Mouse (Mus musculus): Measurements from ENCODE around the gene Crtc1. TPM values are rescaled to one million over a fixed set of nuclear protein-coding genes. Genes with fewer than 3 reads are reported as not detected.

Crtc1 gene
- total and polyA plus RNA-seq, 3 experiments: 3.3 to 18.0 TPM; not detected in 1

DNA sequence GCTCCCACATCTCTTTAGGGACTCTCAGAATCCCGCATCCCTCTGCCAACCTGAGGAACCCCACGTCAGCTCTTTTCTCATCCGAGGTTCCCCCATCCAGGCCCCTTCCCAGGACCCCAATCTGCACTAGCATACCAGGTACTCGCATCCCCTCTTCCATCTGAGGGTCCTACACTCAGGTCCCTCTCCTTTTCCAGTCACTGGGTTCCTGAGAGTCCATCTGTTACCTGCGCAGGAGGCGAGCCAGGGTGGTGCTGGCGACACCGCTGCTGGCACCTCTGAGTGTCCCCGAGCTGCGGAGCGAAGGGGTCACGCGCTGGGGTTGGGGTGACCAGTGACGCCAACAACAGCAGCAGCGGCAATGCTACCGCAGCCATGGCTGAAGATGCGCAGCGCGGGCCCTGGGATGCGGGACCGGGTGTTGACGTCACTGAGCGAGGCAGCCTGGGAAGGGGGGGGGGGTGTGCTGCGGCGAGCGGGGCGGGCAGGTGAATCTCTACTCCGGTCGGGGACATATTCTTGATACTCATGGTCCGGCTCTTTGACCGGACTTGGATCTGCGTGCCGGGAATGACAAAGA lies 47.7 kb upstream of the Crtc1 start, which contains the start of gene Tmem59l:
TSS of gene Tmem59l (minus strand) at position 418 of the 580 bp plus-strand sequence.
- no peaks in the 10 kb centered on the region for H3K4me1 ChIP-seq (ENCODE audit: control insufficient read depth in 1 of 2, insufficient read depth in 2 of 2, low read length in 2 of 2)

DNA sequence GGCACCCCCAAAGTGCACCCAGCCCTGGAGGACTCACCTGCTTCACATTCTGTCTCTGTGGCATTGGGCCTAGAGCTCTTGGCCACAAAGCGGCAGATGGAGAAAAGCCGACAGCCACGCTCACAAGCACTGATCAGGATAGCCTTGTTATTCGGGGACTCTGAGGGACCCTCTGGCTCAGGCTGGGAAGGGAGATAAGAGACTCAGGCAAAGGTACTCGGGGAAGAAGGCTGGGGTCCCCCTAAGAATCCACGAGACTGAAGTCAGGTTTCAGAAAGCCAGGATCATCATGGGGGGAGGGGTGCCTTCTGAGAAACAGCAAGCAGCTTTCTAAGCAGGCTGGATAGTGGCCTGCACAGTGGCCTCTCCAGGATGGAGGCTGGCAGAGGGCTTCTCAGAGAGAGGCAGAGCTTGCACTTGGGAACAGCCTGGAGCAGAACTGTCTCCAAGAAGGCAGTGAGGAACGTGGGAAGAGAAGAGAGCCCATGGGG lies 46.9 kb upstream of the Crtc1 start:
- H3K9me3 ChIP-seq (replicated peaks; ENCODE audit: insufficient read depth, low read length): no peaks in the 10 kb centered on the region
- H3K9ac ChIP-seq (ENCODE audit: control insufficient read depth, low read depth, low read length, poor library complexity, severe bottlenecking): no peak overlapping the region
- H3K27ac ChIP-seq (ENCODE audit: control insufficient read depth, low read depth, low read length): no peak overlapping the region
- H3K79me2 ChIP-seq (ENCODE audit: control insufficient read depth, insufficient read depth, low read length, poor library complexity): no peaks in the 10 kb centered on the region
- no peak overlapping the region for H3K4me3 ChIP-seq (ENCODE audit: control insufficient read depth in 1 of 2, insufficient read depth in 1 of 2, low read depth in 2 of 2, low read length in 2 of 2)
- H3K27me3 ChIP-seq (ENCODE audit: control insufficient read depth in 1 of 2, insufficient read depth in 2 of 2, low read length in 2 of 2): peaks cover 2 to 5% of the 10 kb centered on the region in 2 experiments; a peak in 2 of 4 replicates
- no peaks in the 10 kb centered on the region for H3K4me1 ChIP-seq (ENCODE audit: control insufficient read depth in 1 of 2, insufficient read depth in 2 of 2, low read length in 2 of 2)
- TF ChIP-seq UBTF (IDR thresholded peaks at IDR 0.05; ENCODE audit: borderline replicate concordance, insufficient read depth, low read depth, low read length) (no peak), GATA1 (IDR thresholded peaks at IDR 0.05; ENCODE audit: low read depth, low read length) (no peak), TCF12 (IDR thresholded peaks at IDR 0.05; ENCODE audit: low read depth, low read length) (no peak), SIN3A (IDR thresholded peaks at IDR 0.05; ENCODE audit: low read length) (no peak), CHD1 (IDR thresholded peaks at IDR 0.05; ENCODE audit: low read depth, low read length) (no peak), SMC3 (IDR thresholded peaks at IDR 0.05; ENCODE audit: low read depth, low read length) (no peak)
- no peak for DNase-seq (ENCODE audit: low read depth, low spot score)
- no peaks in the 10 kb centered on the region for H3K36me3 ChIP-seq (ENCODE audit: control insufficient read depth in 1 of 2, insufficient read depth in 2 of 2, low read length in 2 of 2)

More for the DNA sequence above, 47.7 kb upstream of the Crtc1 start, which contains the start of gene Tmem59l:
- no peaks in the 10 kb centered on the region for H3K36me3 ChIP-seq (ENCODE audit: control insufficient read depth in 1 of 2, insufficient read depth in 2 of 2, low read length in 2 of 2)
- H3K9me3 ChIP-seq (replicated peaks; ENCODE audit: insufficient read depth, low read length): no peaks in the 10 kb centered on the region
- no peak within 1 kb of the TSS for H3K4me3 ChIP-seq (ENCODE audit: control insufficient read depth in 1 of 2, insufficient read depth in 1 of 2, low read depth in 2 of 2, low read length in 2 of 2)
- no peak within 1 kb of the TSS for H3K9ac ChIP-seq (ENCODE audit: control insufficient read depth, low read depth, low read length, poor library complexity, severe bottlenecking)
- DNase-seq (ENCODE audit: low read depth, low spot score): no peak
- peaks cover 0 to 3% of the 10 kb centered on the region in 2 experiments; a peak in 2 of 4 replicates for H3K27me3 ChIP-seq (ENCODE audit: control insufficient read depth in 1 of 2, insufficient read depth in 2 of 2, low read length in 2 of 2)
- no peak within 1 kb of the TSS for H3K27ac ChIP-seq (ENCODE audit: control insufficient read depth, low read depth, low read length)
- TF ChIP-seq KAT2A (conservative IDR thresholded peaks at IDR 0.05; ENCODE audit: low read depth, low read length) (no peak), BHLHE40 (IDR thresholded peaks at IDR 0.05; ENCODE audit: borderline replicate concordance, low read depth, low read length) (no peak), UBTF (IDR thresholded peaks at IDR 0.05; ENCODE audit: borderline replicate concordance, insufficient read depth, low read depth, low read length) (no peak), MAZ (IDR thresholded peaks at IDR 0.05; ENCODE audit: low read depth, low read length) (no peak), MYC (IDR thresholded peaks at IDR 0.05; ENCODE audit: low read depth, low read length) (no peak), POLR2A (IDR thresholded peaks at IDR 0.05; ENCODE audit: control insufficient read depth in 1 of 2, insufficient read depth in 1 of 2, low read depth in 1 of 2, low read length in 2 of 2, poor library complexity in 1 of 2) (no peak), MXI1 (IDR thresholded peaks at IDR 0.05; ENCODE audit: low read depth, low read length) (no peak), SIN3A (IDR thresholded peaks at IDR 0.05; ENCODE audit: low read length) (no peak), EP300 (IDR thresholded peaks at IDR 0.05; ENCODE audit: low read depth in 1 of 2, low read length in 2 of 2) (no peak), SMC3 (IDR thresholded peaks at IDR 0.05; ENCODE audit: low read depth, low read length) (no peak), ETS1 (IDR thresholded peaks at IDR 0.05; ENCODE audit: low read depth, low read length) (no peak), RCOR1 (IDR thresholded peaks at IDR 0.05; ENCODE audit: low read depth, low read length) (no peak), ZKSCAN1 (IDR thresholded peaks at IDR 0.05; ENCODE audit: low read depth, low read length) (no peak), TCF12 (IDR thresholded peaks at IDR 0.05; ENCODE audit: low read depth, low read length) (no peak), MEF2A (IDR thresholded peaks at IDR 0.05; ENCODE audit: extremely low read depth, insufficient replicate concordance, low read depth, low read length, poor library complexity, severe bottlenecking) (no peak), E2F4 (IDR thresholded peaks at IDR 0.05; ENCODE audit: borderline replicate concordance, low read depth, low read length) (no peak)
- H3K79me2 ChIP-seq (ENCODE audit: control insufficient read depth, insufficient read depth, low read length, poor library complexity): no peaks in the 10 kb centered on the region
